Mouse (Mus musculus): ENCODE data around the gene Mvd. TPM values are rescaled to one million over a fixed set of nuclear protein-coding genes. Genes with fewer than 3 reads are reported as not detected.

Mvd gene
- polyA plus RNA-seq, 1 experiment from 2014 or later, result 27.1 TPM

DNA sequence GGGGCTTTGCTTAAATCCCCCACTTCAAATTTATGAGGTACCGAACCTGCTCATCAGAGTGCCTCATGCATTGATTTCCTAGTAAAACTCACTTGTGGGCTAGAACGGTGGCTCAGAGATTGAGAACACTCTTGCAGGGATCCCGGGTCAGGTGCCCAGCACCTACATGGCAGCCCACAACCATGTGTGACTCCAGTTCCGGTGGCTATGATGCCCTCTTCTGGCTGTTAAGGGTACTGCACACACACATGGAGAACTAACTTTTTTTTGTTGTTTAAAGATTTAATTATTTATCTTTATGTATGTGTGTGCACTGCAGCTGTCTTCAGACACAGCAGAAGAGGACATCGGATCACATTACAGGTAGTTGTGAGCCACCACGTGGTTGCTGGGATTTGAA is 7.8 kb downstream of the Mvd start:
- Histone ChIP-seq H3K27me3 (replicated peaks; ENCODE audit: control insufficient read depth, insufficient read depth, low read length) (no peaks in the 10 kb centered on the region), H3K9me3 (ENCODE audit: control insufficient read depth, low read length) (no peaks in the 10 kb centered on the region), H3K27ac (replicated peaks; ENCODE audit: low read depth, low read length) (no peak overlapping the region), H3K4me2 (ENCODE audit: low read depth, low read length) (no peak overlapping the region), H3K9ac (ENCODE audit: low read depth, low read length) (no peak overlapping the region), H3K36me3 (ENCODE audit: control insufficient read depth, insufficient read depth, low read length) (peaks cover 48% of the 10 kb centered on the region), H3K4me1 (ENCODE audit: control insufficient read depth, insufficient read depth, low read length) (peaks cover 7% of the 10 kb centered on the region), H3K4me3 (ENCODE audit: low read depth, low read length) (no peak overlapping the region)
- ATAC-seq (ENCODE audit: low read depth) (no peak), DNase-seq (ENCODE audit: low spot score) (no peak)
- WGBS, result 83% methylated on average over 6 of the region's 6 CpGs

DNA sequence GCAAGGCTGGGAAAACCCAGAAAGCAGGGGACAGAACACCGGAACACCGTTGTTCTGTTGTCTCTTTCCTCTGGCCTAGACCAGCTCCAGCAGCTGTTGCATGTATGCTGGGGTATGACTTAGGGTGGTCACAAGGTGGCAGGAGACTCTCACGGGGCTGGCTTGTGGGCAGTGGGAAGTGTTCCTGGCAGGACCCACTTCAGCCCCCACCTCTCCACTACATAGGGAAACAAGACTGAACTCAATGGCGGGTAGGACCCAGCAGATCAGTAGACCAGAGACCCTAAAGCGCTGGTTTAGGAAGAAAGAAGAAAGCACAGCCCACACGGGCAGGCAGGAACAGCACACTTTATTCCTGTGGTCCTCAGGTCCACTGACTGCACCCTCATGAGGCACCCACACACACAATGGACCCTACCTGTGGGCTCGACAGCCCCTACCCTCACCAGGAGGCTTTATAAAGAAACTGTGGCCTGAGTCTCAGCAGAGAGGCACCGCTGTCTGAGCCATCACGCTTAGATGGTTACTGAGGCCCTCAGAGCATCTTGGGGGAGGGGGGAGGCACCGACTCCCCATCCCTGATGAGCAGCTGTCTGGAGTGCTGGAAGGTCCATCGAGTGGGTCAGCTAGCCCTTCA is 9.8 kb downstream of the Mvd start:
- Histone ChIP-seq H3K36me3 (ENCODE audit: control insufficient read depth, insufficient read depth, low read length) (peaks cover 40% of the 10 kb centered on the region), H3K4me2 (ENCODE audit: low read depth, low read length) (peak overlapping the region; percentile 77; the same call in 1 of the 2 replicates), H3K27me3 (replicated peaks; ENCODE audit: control insufficient read depth, insufficient read depth, low read length) (no peaks in the 10 kb centered on the region), H3K9me3 (ENCODE audit: control insufficient read depth, low read length) (no peaks in the 10 kb centered on the region), H3K9ac (ENCODE audit: low read depth, low read length) (peak overlapping the region; percentile 75; the same call in 1 of the 2 replicates), H3K27ac (replicated peaks; ENCODE audit: low read depth, low read length) (no peak overlapping the region), H3K4me1 (ENCODE audit: control insufficient read depth, insufficient read depth, low read length) (peaks cover 7% of the 10 kb centered on the region), H3K4me3 (ENCODE audit: low read depth, low read length) (no peak overlapping the region)
- 65% methylated on average over 11 of the region's 11 CpGs for WGBS
- DNase-seq (ENCODE audit: low spot score) (no peak), ATAC-seq (ENCODE audit: low read depth) (peak; percentile 51)

DNA sequence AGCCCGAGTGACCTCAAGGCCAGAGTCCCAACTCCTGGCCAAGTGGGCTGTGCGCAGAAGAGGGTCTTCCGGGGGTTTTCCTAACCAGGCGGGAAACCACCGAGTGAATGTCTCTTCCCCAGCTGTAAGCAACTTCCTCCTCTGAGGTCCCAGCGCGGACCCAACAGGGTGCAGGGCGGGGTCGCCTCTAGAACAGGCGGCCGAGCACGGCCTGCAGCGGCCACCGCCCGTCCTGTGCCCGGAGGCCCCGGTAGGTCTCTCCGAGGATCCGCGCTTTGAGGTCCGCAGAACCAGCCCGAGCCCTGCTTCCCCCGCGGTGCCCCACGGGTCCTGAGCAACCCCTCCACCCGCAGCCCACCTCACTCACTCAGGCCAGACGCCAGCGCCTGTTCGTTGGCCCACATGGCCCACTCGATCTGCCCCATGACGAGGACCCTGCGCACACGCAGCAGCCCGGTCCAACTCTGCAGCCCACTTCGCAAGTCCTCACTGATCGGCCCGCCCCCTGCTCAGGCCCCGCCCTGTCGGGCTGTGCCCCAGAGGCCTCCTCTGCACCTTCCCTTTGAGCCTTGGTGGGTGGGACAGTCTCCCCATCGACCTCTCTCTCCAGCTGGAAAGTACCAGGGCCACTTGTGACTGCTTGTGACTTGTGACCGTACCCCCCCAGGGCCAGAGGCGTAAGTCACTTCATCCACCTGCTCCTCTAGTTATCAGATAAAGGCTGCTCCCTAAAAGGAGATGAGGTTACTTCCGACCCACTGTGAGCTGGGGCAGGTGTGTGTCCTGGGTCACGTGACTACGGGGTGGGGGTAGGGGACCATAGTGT is 10.6 kb downstream of the Mvd start, which contains the start of gene Cyba:
Gene Cyba, minus strand, starts transcription at position 488 of the 826 bp plus-strand sequence.
- Histone ChIP-seq H3K4me3 (ENCODE audit: low read depth, low read length) (peak within 1 kb of the TSS; percentile 51), H3K27me3 (replicated peaks; ENCODE audit: control insufficient read depth, insufficient read depth, low read length) (no peaks in the 10 kb centered on the region), H3K4me1 (ENCODE audit: control insufficient read depth, insufficient read depth, low read length) (peaks cover 7% of the 10 kb centered on the region), H3K27ac (replicated peaks; ENCODE audit: low read depth, low read length) (peak within 1 kb of the TSS; percentile 53; the same call in 1 of the 2 replicates), H3K4me2 (ENCODE audit: low read depth, low read length) (peak within 1 kb of the TSS; percentile 77), H3K9ac (ENCODE audit: low read depth, low read length) (peak within 1 kb of the TSS; percentile 75), H3K9me3 (ENCODE audit: control insufficient read depth, low read length) (no peaks in the 10 kb centered on the region), H3K36me3 (ENCODE audit: control insufficient read depth, insufficient read depth, low read length) (peaks cover 34% of the 10 kb centered on the region)
- 7% methylated on average over 30 of the region's 45 CpGs for WGBS
- ATAC-seq (ENCODE audit: low read depth), result peak; percentile 86
- peak; percentile 74 for DNase-seq (ENCODE audit: low spot score)

DNA sequence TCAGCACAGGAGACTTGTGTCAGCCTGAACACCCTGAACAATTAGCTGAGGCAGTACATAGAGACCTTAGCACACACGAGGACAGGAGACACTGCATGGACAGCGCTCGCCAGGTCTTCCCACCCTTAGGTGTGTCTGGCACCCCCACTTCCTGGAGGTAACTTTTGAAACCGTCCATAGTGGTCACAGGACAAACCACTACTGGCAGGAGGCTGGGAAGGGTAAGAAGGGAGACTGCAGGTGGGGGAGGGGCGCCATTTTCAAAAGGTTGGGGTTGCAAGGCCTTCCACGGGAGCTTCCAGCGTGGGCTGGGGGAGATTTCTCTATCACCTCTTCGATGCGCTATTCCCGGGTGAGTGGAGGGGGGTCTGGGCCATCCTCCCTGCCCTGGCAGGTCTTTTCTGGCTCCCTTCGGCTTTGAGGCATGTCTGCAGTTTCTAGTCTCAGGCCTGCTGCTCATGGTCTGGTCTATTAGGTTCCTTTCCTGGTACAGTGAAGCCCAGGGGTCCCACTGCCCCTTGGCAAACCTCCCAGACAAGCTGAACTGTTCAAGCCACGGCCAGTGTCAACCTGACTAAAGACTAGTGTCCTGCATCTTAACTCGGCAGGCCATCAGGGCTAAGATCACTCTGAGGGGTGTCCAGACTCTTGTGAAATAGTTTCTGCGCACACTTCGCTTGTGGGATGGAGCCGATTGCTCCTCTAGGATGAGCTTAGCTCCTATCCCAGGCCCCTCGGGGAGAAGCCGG is 11.4 kb downstream of the Mvd start:
- peak overlapping the region; percentile 77 for H3K4me2 ChIP-seq (ENCODE audit: low read depth, low read length)
- no peaks in the 10 kb centered on the region for H3K27me3 ChIP-seq (replicated peaks; ENCODE audit: control insufficient read depth, insufficient read depth, low read length)
- peaks cover 29% of the 10 kb centered on the region for H3K36me3 ChIP-seq (ENCODE audit: control insufficient read depth, insufficient read depth, low read length)
- ATAC-seq (ENCODE audit: low read depth), result no peak; the same call in 1 of the 2 replicates
- 50% methylated on average over 14 of the region's 18 CpGs for WGBS
- peaks cover 7% of the 10 kb centered on the region for H3K4me1 ChIP-seq (ENCODE audit: control insufficient read depth, insufficient read depth, low read length)
- no peak for DNase-seq (ENCODE audit: low spot score)
- peak overlapping the region; percentile 51 for H3K4me3 ChIP-seq (ENCODE audit: low read depth, low read length)
- H3K9ac ChIP-seq (ENCODE audit: low read depth, low read length), result peak overlapping the region; percentile 75
- no peaks in the 10 kb centered on the region for H3K9me3 ChIP-seq (ENCODE audit: control insufficient read depth, low read length)
- peak overlapping the region; percentile 53; the same call in 1 of the 2 replicates for H3K27ac ChIP-seq (replicated peaks; ENCODE audit: low read depth, low read length)

DNA sequence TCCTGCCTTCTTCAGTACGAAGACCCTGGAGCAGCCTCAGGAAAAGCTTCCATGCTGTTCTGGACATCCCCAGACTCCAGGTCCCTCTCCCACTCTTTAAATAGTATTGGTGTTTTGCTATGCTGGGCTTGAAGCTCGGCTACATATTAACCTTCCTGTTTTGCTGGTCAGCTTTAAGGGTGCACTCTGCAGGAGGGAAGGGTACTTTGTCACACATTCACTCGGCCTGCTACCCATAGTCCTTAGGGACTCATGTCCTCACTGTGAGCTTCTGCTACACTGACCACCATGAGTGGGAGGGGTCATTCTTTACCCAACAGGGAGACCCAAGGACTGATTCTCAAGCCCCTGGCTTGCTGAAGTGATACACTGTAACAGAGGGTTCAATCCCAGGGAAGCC is 12.6 kb downstream of the Mvd start:
- WGBS, result 83% methylated on average over 3 of the region's 3 CpGs

DNA sequence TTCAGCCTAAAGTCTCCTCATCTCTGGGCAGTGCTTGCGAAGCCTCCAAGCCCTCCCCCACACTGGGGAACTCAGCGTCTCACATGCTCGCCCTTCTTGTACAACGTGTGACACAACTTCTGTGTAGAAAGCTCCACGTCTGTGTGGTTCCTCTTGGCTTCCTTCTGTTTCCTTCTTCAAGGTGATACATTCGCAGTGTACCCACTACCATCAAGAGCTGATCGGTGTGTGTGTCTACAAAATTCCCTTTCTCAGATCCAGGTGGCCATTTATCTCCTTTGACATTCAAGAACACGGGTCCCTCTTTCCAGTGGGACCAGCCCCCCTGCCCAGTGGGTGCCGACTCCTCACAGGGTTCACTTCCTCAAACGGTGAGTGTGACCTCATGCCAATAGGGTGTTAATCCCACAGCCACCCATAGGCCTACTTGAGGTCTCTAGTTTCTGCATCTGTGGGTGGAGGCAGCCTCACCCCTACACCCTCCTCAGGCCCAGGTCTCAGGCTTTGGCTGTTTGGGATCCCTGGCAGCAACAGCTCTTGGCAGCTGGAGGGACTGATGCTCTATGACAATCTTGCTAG is 13.1 kb downstream of the Mvd start:
- H3K9ac ChIP-seq (ENCODE audit: low read depth, low read length), result no peak overlapping the region
- no peak for DNase-seq (ENCODE audit: low spot score)
- WGBS, result 84% methylated on average over 10 of the region's 10 CpGs

More for the DNA sequence above, 12.6 kb downstream of the Mvd start:
- no peaks in the 10 kb centered on the region for H3K27me3 ChIP-seq (replicated peaks; ENCODE audit: control insufficient read depth, insufficient read depth, low read length)
- peaks cover 7% of the 10 kb centered on the region for H3K4me1 ChIP-seq (ENCODE audit: control insufficient read depth, insufficient read depth, low read length)
- no peak overlapping the region for H3K4me3 ChIP-seq (ENCODE audit: low read depth, low read length)
- peaks cover 18% of the 10 kb centered on the region for H3K36me3 ChIP-seq (ENCODE audit: control insufficient read depth, insufficient read depth, low read length)
- no peak overlapping the region for H3K4me2 ChIP-seq (ENCODE audit: low read depth, low read length)
- no peak overlapping the region for H3K27ac ChIP-seq (replicated peaks; ENCODE audit: low read depth, low read length)
- ATAC-seq (ENCODE audit: low read depth) (no peak), DNase-seq (ENCODE audit: low spot score) (no peak)
- no peak overlapping the region for H3K9ac ChIP-seq (ENCODE audit: low read depth, low read length)
- H3K9me3 ChIP-seq (ENCODE audit: control insufficient read depth, low read length), result no peaks in the 10 kb centered on the region

DNA sequence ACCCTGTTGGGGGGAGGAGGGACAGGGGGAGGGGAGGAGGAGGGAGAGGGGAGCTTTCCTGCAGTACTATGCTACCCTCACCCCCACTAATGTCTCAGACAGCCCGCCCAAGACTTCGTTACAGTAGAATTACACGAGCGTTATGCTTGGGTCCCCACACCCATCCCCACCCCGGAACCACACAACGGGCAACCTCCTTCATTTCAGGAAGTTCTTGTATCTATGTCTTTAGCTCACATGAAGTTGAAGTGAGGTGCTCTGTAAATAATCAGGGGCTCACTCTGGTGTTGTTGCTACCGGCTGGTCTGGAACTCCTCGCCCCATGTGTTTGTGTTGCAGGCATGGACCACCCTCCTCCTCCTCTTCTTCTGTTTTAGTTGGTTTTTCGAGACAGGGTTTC is 15.1 kb downstream of the Mvd start:
- H3K36me3 ChIP-seq (ENCODE audit: control insufficient read depth, insufficient read depth, low read length), result 0 out of 2 replicates have a peak, but pooled peaks cover 5% of the 10 kb centered on the region
- DNase-seq (ENCODE audit: low spot score) (no peak), ATAC-seq (ENCODE audit: low read depth) (no peak)
- no peak overlapping the region for H3K27ac ChIP-seq (replicated peaks; ENCODE audit: low read depth, low read length)
- no peak overlapping the region for H3K4me3 ChIP-seq (ENCODE audit: low read depth, low read length)
- 89% methylated on average over 9 of the region's 9 CpGs for WGBS
- no peak overlapping the region for H3K9ac ChIP-seq (ENCODE audit: low read depth, low read length)
- H3K4me1 ChIP-seq (ENCODE audit: control insufficient read depth, insufficient read depth, low read length), result peaks cover 7% of the 10 kb centered on the region
- H3K9me3 ChIP-seq (ENCODE audit: control insufficient read depth, low read length), result no peaks in the 10 kb centered on the region
- no peak overlapping the region for H3K4me2 ChIP-seq (ENCODE audit: low read depth, low read length)
- H3K27me3 ChIP-seq (replicated peaks; ENCODE audit: control insufficient read depth, insufficient read depth, low read length), result no peaks in the 10 kb centered on the region

More for the DNA sequence above, 13.1 kb downstream of the Mvd start:
- Histone ChIP-seq H3K9me3 (ENCODE audit: control insufficient read depth, low read length) (no peaks in the 10 kb centered on the region), H3K27ac (replicated peaks; ENCODE audit: low read depth, low read length) (no peak overlapping the region), H3K4me1 (ENCODE audit: control insufficient read depth, insufficient read depth, low read length) (peaks cover 7% of the 10 kb centered on the region), H3K4me2 (ENCODE audit: low read depth, low read length) (no peak overlapping the region), H3K4me3 (ENCODE audit: low read depth, low read length) (no peak overlapping the region), H3K27me3 (replicated peaks; ENCODE audit: control insufficient read depth, insufficient read depth, low read length) (no peaks in the 10 kb centered on the region), H3K36me3 (ENCODE audit: control insufficient read depth, insufficient read depth, low read length) (peaks cover 17% of the 10 kb centered on the region)
- no peak for ATAC-seq (ENCODE audit: low read depth)

DNA sequence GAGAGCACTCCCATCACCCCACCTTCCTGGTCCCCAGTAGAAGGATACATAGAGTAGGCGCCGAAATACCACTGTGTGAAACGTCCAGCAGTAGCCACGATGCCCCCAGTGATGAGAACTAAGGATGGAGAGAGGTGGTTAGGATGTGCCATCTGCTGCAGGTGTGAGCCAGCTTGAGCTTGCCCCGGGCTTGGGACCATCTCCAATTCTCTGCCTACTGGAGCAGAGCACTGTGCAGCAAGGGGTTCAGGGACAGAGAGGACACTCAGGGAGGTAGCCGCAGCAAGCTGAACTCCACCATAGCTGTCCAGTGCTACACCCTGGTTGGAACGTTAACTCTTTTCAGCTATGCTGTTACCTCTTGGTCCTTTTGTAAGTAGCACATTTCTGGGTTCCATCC is 15.6 kb downstream of the Mvd start:
- Histone ChIP-seq H3K4me3 (ENCODE audit: low read depth, low read length) (no peak overlapping the region), H3K27me3 (replicated peaks; ENCODE audit: control insufficient read depth, insufficient read depth, low read length) (no peaks in the 10 kb centered on the region), H3K9ac (ENCODE audit: low read depth, low read length) (no peak overlapping the region), H3K9me3 (ENCODE audit: control insufficient read depth, low read length) (no peaks in the 10 kb centered on the region), H3K36me3 (ENCODE audit: control insufficient read depth, insufficient read depth, low read length) (0 out of 2 replicates have a peak, but pooled peaks cover 5% of the 10 kb centered on the region), H3K4me1 (ENCODE audit: control insufficient read depth, insufficient read depth, low read length) (peaks cover 7% of the 10 kb centered on the region), H3K4me2 (ENCODE audit: low read depth, low read length) (no peak overlapping the region), H3K27ac (replicated peaks; ENCODE audit: low read depth, low read length) (no peak overlapping the region)
- 86% methylated on average over 7 of the region's 7 CpGs for WGBS
- DNase-seq (ENCODE audit: low spot score), result no peak
- no peak for ATAC-seq (ENCODE audit: low read depth)

Data from embryonic facial prominence, embryonic 14.5 days (tissue).